Mouse (Mus musculus) hindbrain, embryonic 15.5 days (tissue): ENCODE measurements around the gene Prss37. TPM values are rescaled to one million over a fixed set of nuclear protein-coding genes. Genes with fewer than 3 reads are reported as not detected.

Experiments
- ATAC-seq: fragments of 200-750 bp; cut with Nextera tagmentation; 2 replicates; pipeline ENCODE4 v1.8.0; 2017; ENCODE audit warnings: low read depth, moderate number of reproducible peaks, moderate TSS enrichment; ENCODE audit not compliant: low FRiP score
- H3K27ac ChIP-seq: fragments of 300-500 bp; sonication (generic); replicated peaks from 2 replicates; pipeline ENCODE4 v1.5.1; 2015; ENCODE audit warnings: mild to moderate bottlenecking, inconsistent platforms
- H3K27me3 ChIP-seq: fragments of 300-500 bp; sonication (generic); 2 replicates; pipeline ENCODE4 v1.6.1; 2015; ENCODE audit warnings: control low read depth, inconsistent platforms
- H3K36me3 ChIP-seq: fragments of 300-500 bp; sonication (generic); 2 replicates; pipeline ENCODE4 v1.6.1; 2015; ENCODE audit warnings: control low read depth, inconsistent platforms
- H3K4me1 ChIP-seq: fragments of 300-500 bp; sonication (generic); replicated peaks from 2 replicates; pipeline ENCODE4 v1.6.1; 2015; ENCODE audit warnings: control low read depth, inconsistent platforms
- H3K4me2 ChIP-seq: fragments of 300-500 bp; sonication (generic); 2 replicates; pipeline ENCODE4 v1.6.1; 2015; ENCODE audit warnings: moderate library complexity, mild to moderate bottlenecking, inconsistent platforms
- H3K4me3 ChIP-seq: fragments of 300-500 bp; sonication (generic); 2 replicates; pipeline ENCODE4 v1.5.1; 2015; ENCODE audit warnings: mild to moderate bottlenecking, inconsistent platforms
- H3K9ac ChIP-seq: fragments of 300-500 bp; sonication (generic); 2 replicates; pipeline ENCODE4 v1.6.1; 2015; ENCODE audit warnings: inconsistent platforms
- H3K9me3 ChIP-seq: fragments of 300-500 bp; sonication (generic); 2 replicates; pipeline ENCODE4 v1.6.1; 2016; ENCODE audit warnings: control low read depth, inconsistent platforms
- WGBS: fragments of 180-500 bp; shearing (Covaris S2); methylation state at CpG from one replicate; pipeline ENCODE4 v1.1.7; 2015; 5-methylcytosine and 5-hydroxymethylcytosine counted together
- polyA plus RNA-seq: library from polyadenylated mRNA; unstranded; fragments of >200 nt; fragmentation: Nextera tagmentation; extraction: Ambion mirVana; gene quantifications from 2 replicates; pipeline ENCODE4 v1.2.1, GENCODE M21; 2015

The Prss37 gene
- not detected in 2 replicates for polyA plus RNA-seq

GRCm38 (mm10) chr6:40519408-40519807 is at the start of gene Prss37:
Gene Prss37 (minus strand): TSS chr6:40519508.
- Histone ChIP-seq H3K4me3 (no peak within 1 kb of the TSS), H3K9ac (no peak within 1 kb of the TSS), H3K36me3 (no peaks in the 10 kb centered on the region), H3K27ac (no peak within 1 kb of the TSS), H3K4me1 (no peaks in the 10 kb centered on the region), H3K4me2 (no peak within 1 kb of the TSS), H3K27me3 (no peaks in the 10 kb centered on the region), H3K9me3 (no peaks in the 10 kb centered on the region)
- WGBS: 63% methylated on average over 1 of the region's 1 CpGs
- ATAC-seq: no peak

- Histone ChIP-seq H3K27ac (no peak within 1 kb of the TSS), H3K4me1 (no peaks in the 10 kb centered on the region), H3K9me3 (no peaks in the 10 kb centered on the region), H3K4me2 (no peak within 1 kb of the TSS), H3K9ac (no peak within 1 kb of the TSS), H3K4me3 (no peak within 1 kb of the TSS), H3K36me3 (no peaks in the 10 kb centered on the region), H3K27me3 (no peaks in the 10 kb centered on the region)
- WGBS: 92% methylated on average over 2 of the region's 2 CpGs
- ATAC-seq: no peak
Observed at GRCm38 (mm10) chr6:40554950-40555349, 35.6 kb upstream of the Prss37 start, which contains the start of gene Olfr461. Gene Olfr461 (minus strand): TSS chr6:40555050.

GRCm38 (mm10) chr6:40544690-40545089 is 25.4 kb upstream of the Prss37 start:
- Histone ChIP-seq H3K27ac (no peak overlapping the region), H3K4me2 (no peak overlapping the region), H3K4me1 (no peaks in the 10 kb centered on the region), H3K27me3 (no peaks in the 10 kb centered on the region), H3K4me3 (no peak overlapping the region), H3K9me3 (no peaks in the 10 kb centered on the region), H3K36me3 (no peaks in the 10 kb centered on the region), H3K9ac (no peak overlapping the region)
- WGBS: 83% methylated on average over 10 of the region's 10 CpGs
- ATAC-seq: no peak

DNA sequence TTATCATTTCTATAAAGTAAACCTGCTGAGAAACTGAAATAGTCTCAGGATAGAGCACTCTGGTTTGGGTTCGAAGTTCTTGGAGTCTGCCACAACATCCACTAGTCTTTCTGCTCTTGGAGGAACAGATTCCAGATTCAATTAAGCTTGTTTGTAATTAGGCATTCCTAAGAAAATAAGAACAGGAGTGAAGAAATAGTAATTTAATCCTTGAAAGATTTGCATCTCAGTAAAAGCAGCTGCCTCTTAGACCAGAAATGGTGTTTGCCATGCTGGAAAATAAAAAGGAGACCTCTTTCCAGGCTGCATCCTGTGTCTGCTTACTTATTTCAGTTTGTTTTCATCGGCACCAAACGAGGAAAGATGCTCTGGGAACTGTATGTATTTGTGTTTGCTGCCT is 26.1 kb downstream of the Prss37 start, which contains the start of gene Tas2r108:
Gene Tas2r108, plus strand, starts transcription at position 301 of the 400 bp plus-strand sequence.
- Histone ChIP-seq H3K27me3 (no peaks in the 10 kb centered on the region), H3K36me3 (no peaks in the 10 kb centered on the region), H3K4me3 (no peak within 1 kb of the TSS), H3K9me3 (no peaks in the 10 kb centered on the region), H3K9ac (no peak within 1 kb of the TSS), H3K27ac (no peak within 1 kb of the TSS), H3K4me1 (no peaks in the 10 kb centered on the region), H3K4me2 (no peak within 1 kb of the TSS)
- WGBS: 93% methylated on average over 3 of the region's 3 CpGs
- no peak for ATAC-seq

DNA sequence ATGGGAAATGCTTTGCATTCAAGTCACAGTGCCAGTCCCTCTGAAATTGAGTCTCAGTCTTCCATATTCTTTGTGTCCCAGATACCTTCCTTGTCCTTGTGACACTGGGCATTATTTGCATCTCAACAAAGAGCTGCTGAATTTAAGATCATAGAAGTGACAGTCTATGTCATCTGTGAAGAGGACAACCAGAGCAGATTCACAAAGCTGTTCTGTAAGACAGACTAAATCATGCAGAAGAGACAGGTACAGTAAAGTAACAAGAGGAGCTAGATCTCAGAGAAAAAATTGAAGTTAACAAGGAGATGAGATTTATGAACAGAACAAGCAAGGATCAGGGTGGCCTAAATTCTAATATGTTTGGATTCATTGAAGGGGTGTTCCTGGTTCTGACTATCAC is 28.4 kb downstream of the Prss37 start, which contains the start of gene Tas2r137:
Gene Tas2r137, plus strand, starts transcription at position 301 of the 400 bp plus-strand sequence.
- H3K9me3 ChIP-seq: no peaks in the 10 kb centered on the region
- H3K4me2 ChIP-seq: no peak within 1 kb of the TSS
- H3K36me3 ChIP-seq: no peaks in the 10 kb centered on the region
- no peaks in the 10 kb centered on the region for H3K27me3 ChIP-seq
- no peaks in the 10 kb centered on the region for H3K4me1 ChIP-seq
- no peak within 1 kb of the TSS for H3K4me3 ChIP-seq
- no peak within 1 kb of the TSS for H3K27ac ChIP-seq
- no peak for ATAC-seq
- H3K9ac ChIP-seq: no peak within 1 kb of the TSS

- Histone ChIP-seq H3K4me2 (no peak overlapping the region), H3K9ac (no peak overlapping the region), H3K4me3 (no peak overlapping the region), H3K4me1 (no peaks in the 10 kb centered on the region), H3K9me3 (no peaks in the 10 kb centered on the region), H3K27me3 (no peaks in the 10 kb centered on the region), H3K27ac (no peak overlapping the region), H3K36me3 (peaks cover 51% of the 10 kb centered on the region)
- WGBS: 92% methylated on average over 5 of the region's 5 CpGs
- no peak for ATAC-seq
Observed at GRCm38 (mm10) chr6:40482318-40482717, 37.0 kb downstream of the Prss37 start.

GRCm38 (mm10) chr6:40479705-40480104 is 39.6 kb downstream of the Prss37 start:
- 87% methylated on average over 1 of the region's 1 CpGs for WGBS

DNA sequence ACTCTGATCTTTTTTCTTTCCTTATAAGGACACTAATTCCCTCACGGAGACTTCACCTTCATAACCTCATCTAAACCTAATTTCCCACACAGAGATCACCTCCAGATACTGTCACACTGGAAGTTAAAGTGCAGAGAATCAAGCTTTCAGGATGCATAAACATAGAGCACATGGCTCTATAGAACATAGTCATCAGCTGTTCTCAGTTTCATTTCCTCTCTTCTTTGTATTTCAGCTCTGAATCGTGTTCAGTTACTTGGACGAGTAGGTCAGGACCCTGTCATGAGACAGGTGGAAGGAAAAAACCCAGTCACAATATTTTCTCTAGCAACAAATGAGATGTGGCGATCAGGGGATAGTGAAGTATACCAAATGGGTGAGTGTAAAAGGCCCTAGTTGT is 43.2 kb downstream of the Prss37 start:
- Histone ChIP-seq H3K9me3 (no peaks in the 10 kb centered on the region), H3K27ac (no peak overlapping the region), H3K4me3 (no peak overlapping the region), H3K4me1 (peaks cover 18% of the 10 kb centered on the region), H3K9ac (no peak overlapping the region), H3K36me3 (peaks cover 43% of the 10 kb centered on the region), H3K27me3 (no peaks in the 10 kb centered on the region), H3K4me2 (no peak overlapping the region)
- ATAC-seq: no peak
- WGBS: 88% methylated on average over 4 of the region's 4 CpGs

More at GRCm38 (mm10) chr6:40479705-40480104, 39.6 kb downstream of the Prss37 start:
- Histone ChIP-seq H3K9me3 (no peaks in the 10 kb centered on the region), H3K9ac (no peak overlapping the region), H3K4me1 (no peaks in the 10 kb centered on the region), H3K4me2 (no peak overlapping the region), H3K36me3 (peaks cover 64% of the 10 kb centered on the region), H3K27me3 (no peaks in the 10 kb centered on the region), H3K27ac (no peak overlapping the region), H3K4me3 (no peak overlapping the region)
- no peak for ATAC-seq

DNA sequence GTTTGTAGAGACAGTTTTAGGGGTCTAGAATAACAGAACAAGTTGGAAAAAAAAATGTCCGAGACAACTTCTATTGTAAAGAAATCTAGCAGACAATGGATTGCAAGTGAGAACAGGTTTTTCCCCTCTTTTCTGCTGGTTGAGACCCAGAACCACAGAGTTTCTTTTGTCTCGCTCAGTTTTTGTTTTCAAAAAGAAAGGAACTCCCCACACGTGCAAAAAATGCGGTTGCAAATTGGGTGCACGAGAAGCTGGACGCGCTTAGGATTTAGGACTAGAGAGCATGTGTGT is 47.6 kb downstream of the Prss37 start:
- under 1% methylated on average over 7 of the region's 7 CpGs for WGBS
- Histone ChIP-seq H3K36me3 (peaks cover 25% of the 10 kb centered on the region), H3K9ac (peak overlapping the region; percentile 70), H3K4me1 (peaks cover 20% of the 10 kb centered on the region), H3K4me2 (peak overlapping the region; percentile 91), H3K27ac (peak overlapping the region; percentile 91), H3K9me3 (no peaks in the 10 kb centered on the region), H3K4me3 (peak overlapping the region; percentile 66), H3K27me3 (no peaks in the 10 kb centered on the region)
- ATAC-seq: no peak

GRCm38 (mm10) chr6:40470916-40471719 is 48.2 kb downstream of the Prss37 start, which contains the start of gene Ssbp1:
Gene Ssbp1 (plus strand): TSS chr6:40471352.
- peak; percentile 98 for ATAC-seq
- Histone ChIP-seq H3K4me3 (peak within 1 kb of the TSS; percentile 66), H3K4me2 (peak within 1 kb of the TSS; percentile 91), H3K9ac (peak within 1 kb of the TSS; percentile 70), H3K27ac (peak within 1 kb of the TSS; percentile 91), H3K4me1 (peaks cover 20% of the 10 kb centered on the region), H3K27me3 (no peaks in the 10 kb centered on the region), H3K36me3 (peaks cover 21% of the 10 kb centered on the region), H3K9me3 (no peaks in the 10 kb centered on the region)
- WGBS: under 1% methylated on average over 54 of the region's 54 CpGs

DNA sequence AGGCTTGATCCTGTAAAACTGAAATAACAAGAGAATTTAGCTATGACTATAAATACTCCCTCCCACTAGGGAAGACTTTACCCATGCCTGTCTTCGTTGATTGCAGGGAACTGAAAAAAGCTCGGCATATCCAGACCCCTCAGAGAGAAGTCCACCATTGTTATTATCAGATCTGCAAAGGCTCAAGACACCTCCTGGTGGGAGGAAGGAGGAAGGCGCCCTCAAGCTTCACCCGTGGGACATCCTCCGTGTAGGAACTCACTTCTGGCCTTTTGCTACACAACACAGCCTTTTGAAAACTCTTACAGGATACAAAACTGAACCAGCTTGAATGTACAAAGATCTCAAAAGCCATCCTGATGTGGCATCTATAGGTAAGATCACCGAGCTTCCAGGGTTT is 53.6 kb downstream of the Prss37 start:
- no peak overlapping the region for H3K4me2 ChIP-seq
- no peak overlapping the region for H3K4me3 ChIP-seq
- H3K36me3 ChIP-seq: no peaks in the 10 kb centered on the region
- no peaks in the 10 kb centered on the region for H3K27me3 ChIP-seq
- no peaks in the 10 kb centered on the region for H3K9me3 ChIP-seq
- no peak overlapping the region for H3K9ac ChIP-seq
- 0 out of 2 replicates have a peak, but pooled peaks cover under 1% of the 10 kb centered on the region for H3K4me1 ChIP-seq
- 52% methylated on average over 6 of the region's 6 CpGs for WGBS
- no peak overlapping the region for H3K27ac ChIP-seq
- no peak for ATAC-seq
